Mouse (Mus musculus) ZHBTc4 (cell line): ENCODE measurements at regions not wholly inside any gene's neighbourhood (a gene's known extent, or its start where the extent isn't known, plus 50 kb on each side); places are given as distances from the start of the nearest gene placed in this dataset.

Source experiments
- DNase-seq: peaks from one replicate; pipeline ENCODE4 v3.0.0-alpha.2; 2011; ENCODE audit warnings: low read depth, low spot score

DNA sequence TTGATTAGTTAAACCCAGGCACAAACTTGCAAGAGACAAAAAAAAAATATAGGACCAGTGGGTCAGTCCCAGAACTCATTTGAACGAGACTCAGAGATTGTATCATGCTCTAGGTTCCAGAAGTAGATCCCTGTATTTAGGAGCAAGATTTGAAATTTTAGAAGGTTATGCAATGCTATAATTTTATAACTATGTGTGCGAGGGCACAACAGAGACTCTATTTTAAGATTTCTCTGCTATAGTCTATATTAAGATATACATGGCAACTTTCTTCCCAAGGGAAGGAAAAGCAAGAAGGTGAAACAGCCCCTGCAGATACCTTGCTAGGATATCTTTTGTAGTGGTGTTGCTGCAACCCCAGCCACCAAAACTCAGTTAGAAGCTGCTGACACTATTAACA is 55.7 kb downstream of the Otor start:
- DNase-seq = no peak

- no peak for DNase-seq
Observed at GRCm38 (mm10) chr2:143149189-143149588, 70.9 kb downstream of the Otor start.

DNA sequence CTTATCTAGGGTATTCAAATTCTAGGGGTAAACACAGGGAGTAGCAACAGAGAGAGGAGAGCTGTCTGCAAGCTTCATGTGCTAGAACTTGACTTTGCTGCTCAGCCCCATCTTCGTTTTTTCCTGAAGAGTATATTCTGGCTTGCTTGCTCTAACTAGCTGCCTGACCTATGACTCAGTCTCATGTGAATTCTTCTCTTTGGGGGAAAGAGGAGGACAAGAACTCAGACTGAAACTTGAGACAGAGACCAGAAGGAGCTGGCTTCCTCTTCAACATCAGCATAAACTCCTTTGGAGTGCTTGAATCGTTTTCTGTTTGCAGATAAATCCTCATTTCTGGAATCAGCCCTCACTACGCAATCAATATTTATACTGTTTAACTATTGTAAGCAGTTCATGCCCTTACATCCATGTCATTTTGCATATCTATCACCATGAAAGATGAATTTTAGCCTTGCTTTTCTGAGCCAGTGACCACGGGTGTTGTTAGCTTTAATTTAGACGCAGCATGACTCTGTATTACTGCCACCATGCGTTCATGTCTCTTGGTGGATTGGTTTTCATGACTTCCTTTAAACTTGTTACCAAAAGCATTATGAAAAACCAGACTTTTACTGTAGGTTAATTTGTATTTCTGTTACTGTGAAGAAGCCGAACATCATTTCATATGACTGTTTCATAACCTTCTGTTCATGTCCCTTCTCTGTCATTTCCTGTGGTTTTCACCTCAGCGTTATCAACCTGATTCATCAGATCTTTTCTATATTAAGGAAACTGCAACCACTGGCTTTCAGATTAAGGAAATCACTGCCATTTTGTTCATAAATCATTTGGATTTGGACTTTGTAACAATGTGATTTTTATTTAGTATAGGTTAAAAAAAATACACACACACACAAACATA is 86.1 kb downstream of the Otor start:
- no peak for DNase-seq

GRCm38 (mm10) chr2:143166771-143167170 is 88.5 kb downstream of the Otor start:
- no peak for DNase-seq

DNA sequence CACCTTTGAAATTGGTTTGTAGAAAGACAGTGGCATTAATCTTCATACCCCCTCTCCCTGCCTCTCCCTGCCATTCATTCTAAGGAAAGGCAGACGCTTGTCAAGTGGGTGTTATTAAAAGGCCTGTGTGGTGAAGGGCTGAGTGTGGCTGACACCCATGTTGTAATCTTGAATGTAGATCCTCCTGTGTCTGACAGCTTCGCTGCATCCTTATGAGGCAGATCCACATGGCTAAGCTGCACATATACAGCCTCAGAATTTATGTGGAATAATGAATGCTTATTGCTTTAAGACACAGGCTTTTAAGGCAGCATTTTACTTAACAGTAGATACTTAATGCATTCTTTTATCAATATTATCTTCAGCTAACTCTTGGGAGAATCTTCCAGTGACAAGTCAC is 92.4 kb downstream of the Otor start:
- no peak for DNase-seq

DNA sequence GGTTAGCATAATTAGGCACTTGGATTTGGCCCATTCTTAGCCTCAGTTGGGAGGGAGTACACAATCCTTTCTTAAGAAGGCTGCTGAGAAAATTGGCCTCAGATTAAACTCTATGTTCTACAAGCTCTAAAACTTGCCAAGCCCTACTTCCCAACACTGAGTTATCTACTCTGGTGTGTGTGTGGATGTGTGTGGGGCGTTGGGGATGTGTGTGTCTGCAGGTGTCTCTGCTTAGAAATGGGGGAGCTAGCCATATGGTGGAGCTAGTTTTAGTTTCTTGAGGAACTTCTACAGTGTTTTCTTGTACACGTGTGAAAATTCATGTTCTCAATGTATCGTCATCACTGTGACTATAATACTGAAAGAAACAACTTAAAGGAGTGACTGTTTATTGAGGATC is 106.3 kb downstream of the Otor start:
- no peak for DNase-seq

DNA sequence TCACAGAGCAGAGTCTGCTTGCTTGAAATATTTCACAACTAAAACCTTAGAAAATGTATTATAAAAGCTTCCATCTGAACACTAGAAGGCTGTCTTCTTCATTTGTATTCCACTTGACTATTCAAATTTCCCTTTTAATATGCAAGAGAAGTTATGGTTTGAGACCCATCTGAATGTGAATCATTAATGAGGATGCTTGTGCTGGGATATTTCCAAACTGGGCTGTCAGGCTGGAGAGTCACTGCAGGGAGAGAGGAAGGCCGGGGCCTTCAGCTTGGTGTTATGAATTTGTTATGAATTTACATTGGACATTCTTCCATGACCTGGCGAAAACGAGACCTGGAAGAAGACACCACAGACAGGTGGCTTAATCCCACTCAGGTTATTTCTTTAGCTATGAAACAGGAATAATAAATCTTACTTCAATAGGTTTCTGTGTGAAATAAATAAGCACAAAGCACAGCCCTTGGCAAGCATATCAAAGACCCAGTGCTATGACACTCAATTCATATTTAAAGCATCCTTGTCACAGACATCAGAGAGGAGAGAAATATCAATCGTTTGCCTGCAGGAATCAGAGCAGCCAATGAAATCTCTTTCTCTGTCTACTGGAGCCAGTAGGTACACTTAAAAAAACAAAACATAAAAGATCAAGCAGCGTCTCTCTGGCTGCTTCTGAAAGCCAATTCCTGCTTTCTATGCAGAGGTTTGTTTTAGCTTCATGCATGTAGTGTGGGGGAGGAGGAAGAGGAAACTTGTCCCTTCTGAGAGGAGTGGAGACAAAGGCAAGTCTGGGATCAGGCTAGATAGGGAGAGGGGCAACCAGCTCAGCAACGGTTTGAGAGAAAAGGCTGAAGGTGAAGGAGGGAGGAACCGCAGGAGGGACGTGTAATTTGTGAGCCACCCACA is 114.2 kb downstream of the Otor start:
- DNase-seq = no peak

DNA sequence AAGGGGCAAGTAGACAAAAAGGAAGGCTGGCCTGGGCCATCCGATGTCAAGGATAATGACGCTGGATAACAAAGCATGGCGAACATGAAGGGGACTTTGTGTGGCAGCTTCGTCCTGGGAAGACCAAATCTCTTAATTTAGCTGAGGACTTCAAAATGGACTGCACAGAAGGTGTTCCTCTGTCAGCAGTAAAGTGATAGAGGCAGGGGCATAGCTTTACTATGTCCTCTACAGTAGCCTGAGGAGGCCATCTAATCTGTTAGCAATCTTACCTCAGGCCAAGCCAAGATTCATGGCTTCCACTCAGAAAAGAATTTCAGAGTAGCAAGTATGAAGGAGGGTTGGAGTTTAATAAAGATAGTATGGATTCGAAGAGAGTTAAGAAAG is 114.9 kb downstream of the Otor start:
- DNase-seq = no peak

- no peak for DNase-seq
Observed at GRCm38 (mm10) chr2:143199583-143200249, 121.4 kb downstream of the Otor start.

GRCm38 (mm10) chr2:143206053-143206452 is 127.8 kb downstream of the Otor start:
- no peak for DNase-seq

- peak; percentile 74 for DNase-seq
Observed at GRCm38 (mm10) chr2:143207191-143207590, 128.9 kb downstream of the Otor start.

- no peak for DNase-seq
Observed at GRCm38 (mm10) chr2:143217251-143217650, 139.0 kb downstream of the Otor start.

DNA sequence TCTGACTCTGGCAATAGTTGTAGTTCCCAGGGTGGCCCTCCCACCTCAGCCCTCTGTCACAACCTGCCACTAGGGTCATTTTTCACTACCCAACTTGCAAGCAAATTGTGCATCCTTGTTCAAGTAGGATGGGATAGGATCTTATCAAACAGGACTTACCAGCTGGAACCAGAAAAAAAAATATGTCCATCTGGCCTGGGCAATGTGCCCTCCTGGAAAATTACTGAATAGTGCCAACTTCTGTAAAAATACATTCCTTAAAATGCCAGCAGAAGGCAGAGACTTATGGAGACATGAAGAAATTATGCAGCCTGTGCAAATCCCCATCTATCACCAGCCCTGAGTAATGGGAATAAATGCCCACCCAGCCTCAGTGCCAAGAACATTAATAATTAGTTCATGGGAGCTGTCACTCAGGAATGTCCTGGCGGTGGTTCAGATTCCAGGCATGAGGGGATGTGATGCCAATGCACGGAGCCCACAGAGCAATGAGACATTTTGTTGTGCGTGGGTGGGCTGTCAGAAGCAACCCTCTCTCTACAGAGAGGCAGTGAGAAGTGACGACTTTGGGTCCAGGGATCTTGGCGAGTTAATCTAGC is 139.6 kb downstream of the Otor start:
- DNase-seq = no peak

GRCm38 (mm10) chr2:143222326-143222725 is 144.1 kb downstream of the Otor start:
- no peak for DNase-seq

GRCm38 (mm10) chr2:143224410-143225130 is 146.3 kb downstream of the Otor start:
- no peak for DNase-seq

DNA sequence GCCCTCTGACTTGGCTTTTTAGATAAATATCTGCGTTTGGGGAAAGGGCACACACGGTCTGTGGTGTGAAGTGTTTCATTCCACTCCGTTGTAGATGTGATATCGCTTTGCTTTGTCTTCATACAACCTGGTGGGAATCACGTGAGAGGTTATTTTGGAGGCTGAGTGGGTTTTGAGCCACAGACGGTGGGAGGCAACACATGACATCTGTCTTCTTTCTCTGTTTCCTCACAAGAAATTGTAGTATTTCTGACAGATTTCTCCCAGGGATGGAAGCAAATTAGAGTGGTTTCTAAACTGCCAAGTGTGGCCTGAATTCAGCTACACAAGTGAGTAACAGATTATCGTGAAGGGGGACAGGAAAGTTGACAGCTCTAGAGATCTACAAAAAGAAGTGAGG is 155.5 kb downstream of the Otor start:
- no peak for DNase-seq

DNA sequence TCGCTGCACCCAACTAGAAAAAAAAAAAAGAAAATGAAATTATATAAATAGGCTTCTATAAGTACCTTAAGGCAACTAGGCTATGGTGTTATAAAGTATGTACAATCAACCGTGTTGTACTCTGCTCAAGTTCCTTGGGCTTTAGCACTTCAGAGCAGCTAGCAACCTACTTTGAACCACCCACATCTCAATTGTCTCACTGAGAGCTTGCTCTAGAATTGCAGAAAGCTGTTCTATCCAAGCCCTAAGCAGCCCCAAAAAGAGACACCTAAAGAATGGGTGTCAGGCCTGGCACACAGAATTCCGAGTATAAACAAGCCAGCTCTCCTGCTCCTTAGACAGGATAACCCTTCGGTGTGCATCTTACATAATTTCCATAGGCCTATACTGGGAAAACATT is 162.0 kb downstream of the Otor start:
- DNase-seq = no peak

GRCm38 (mm10) chr2:143243741-143244140 is 165.5 kb downstream of the Otor start:
- no peak for DNase-seq

- no peak for DNase-seq
Observed at GRCm38 (mm10) chr2:143246131-143246665, 167.9 kb downstream of the Otor start.

GRCm38 (mm10) chr2:143269026-143269425 is 190.8 kb downstream of the Otor start:
- DNase-seq = peak; percentile 12

- no peak for DNase-seq
Observed at GRCm38 (mm10) chr2:143270826-143271225, 192.6 kb downstream of the Otor start.
